Mouse (Mus musculus): ENCODE data around the gene Trim26.

DNA sequence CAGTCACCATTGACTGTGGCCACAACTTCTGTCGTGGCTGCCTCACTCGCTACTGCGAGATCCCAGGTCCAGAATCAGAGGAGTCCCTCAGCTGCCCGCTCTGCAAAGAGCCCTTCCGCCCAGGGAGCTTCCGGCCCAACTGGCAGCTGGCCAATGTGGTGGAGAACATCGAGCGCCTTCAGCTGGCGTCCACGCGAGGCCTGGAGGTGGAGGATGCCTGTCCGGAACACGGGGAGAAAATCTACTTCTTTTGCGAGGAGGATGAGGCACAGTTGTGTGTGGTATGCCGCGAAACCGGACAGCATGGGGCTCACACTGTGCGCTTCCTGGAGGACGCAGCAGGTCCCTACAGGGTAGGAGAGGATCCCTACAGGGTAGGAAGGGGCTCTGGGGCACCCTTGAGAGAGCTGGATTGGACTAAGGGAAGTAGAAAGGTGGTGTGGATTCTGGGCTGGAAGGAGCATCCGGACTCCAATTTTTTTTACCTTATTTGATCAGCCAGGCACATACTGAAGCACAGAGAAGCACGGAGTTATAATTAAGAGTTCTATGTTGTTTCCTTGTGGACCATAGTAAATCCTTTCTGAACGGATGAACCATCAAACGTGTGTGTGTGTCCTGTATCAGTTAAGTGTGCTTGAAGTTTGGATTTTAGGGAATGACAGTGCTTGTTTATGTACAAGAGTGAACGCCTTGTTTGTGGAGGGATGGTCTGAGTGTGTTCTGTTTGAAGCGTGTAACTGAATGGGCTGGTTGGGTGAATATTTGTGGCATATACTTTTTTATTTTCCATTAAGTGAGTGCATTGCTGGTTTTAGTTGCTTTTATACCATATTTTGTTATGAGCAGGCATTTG lies 33.2 kb downstream of the Trim26 start:
- TF ChIP-seq CTCF (IDR thresholded peaks at IDR 0.05; ENCODE audit: insufficient read depth, low read depth, low read length) (no peak), POLR2A (IDR thresholded peaks at IDR 0.05; ENCODE audit: insufficient read depth, low read depth, low read length) (no peak)

Measured in olfactory bulb, adult 2 months (tissue).